Mouse (Mus musculus) layer of hippocampus, adult 8-10 months (tissue): Measurements from ENCODE around the gene Gm10354. TPM values are rescaled to one million over a fixed set of nuclear protein-coding genes. Genes with fewer than 3 reads are reported as not detected.
"Not testable (repeated sequence)": the region's sequence is repeated elsewhere in the genome, so short reads cannot be mapped to it uniquely, and the experiment has no call there.

Experiments used
- DNase-seq, 2 experiments: peaks; one replicate each; pipeline ENCODE4 v3.0.0; 2022; ENCODE audit warnings: low spot score in 2 of 2
- total RNA-seq, 4 experiments: library from RNA; stranded (reverse); gene quantifications; 2 replicates each; pipeline ENCODE4 v1.2.4; 2022

Gene Gm10354
- total RNA-seq = not detected

DNA sequence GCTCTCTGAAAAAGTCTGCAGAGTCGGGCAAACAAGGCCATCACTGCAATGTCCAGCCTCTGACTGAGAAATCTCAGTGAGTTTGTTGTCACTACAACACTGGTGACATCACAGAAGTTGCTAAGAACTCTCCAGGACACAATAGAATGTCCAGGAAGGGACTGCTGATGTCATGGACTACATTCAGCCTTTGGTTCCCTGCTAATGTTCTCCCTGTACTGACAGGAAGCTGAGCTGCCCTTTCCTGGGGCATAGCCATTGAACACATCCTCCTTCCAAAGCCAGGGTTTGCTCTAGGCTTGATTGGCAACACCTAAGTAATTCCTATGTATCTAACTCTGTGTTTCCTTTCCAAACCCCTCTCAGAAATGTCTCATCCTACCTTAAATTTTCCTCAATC is at the start of gene Gm10354:
Gene Gm10354, minus strand, starts transcription at position 101 of the 400 bp plus-strand sequence.
- not testable (repeated sequence) for DNase-seq

DNA sequence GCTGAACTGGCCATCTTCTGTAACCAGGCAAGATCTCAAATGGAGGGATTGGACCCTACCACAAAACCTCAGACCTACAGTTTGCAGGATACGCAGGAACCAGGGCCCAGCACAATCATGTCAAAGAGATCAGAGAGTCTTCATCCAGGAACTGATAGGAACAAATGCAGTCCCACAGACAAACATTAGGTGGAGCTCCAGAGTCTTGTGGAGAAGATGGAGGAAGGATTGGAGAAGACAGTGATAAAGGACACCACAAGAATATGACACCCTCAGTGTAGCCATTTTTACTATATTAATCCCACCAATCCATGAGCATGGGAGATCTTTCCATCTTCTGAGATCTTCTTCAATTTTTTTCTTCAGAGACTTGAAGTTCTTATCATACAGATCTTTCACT is 45.6 kb upstream of the Gm10354 start:
- DNase-seq = not testable (repeated sequence)

DNA sequence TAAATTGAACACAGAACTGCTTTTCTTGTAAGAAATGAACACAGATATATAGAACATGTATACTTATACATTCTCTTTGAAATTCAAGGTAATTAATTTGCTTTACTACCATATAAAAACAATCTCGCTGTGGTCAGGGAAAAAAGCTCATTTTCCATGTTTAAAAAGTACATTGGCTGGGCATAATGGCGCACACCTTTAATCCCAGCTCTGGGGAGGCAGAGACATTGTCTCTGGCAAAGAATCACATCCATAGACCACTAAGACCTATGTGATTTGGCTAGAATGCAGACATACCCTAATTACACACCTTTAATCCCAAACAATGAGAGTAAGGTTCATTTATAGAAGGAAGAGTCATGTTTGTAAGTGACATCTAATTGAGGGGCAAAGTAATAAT is 41.3 kb upstream of the Gm10354 start:
- DNase-seq = not testable (repeated sequence)

DNA sequence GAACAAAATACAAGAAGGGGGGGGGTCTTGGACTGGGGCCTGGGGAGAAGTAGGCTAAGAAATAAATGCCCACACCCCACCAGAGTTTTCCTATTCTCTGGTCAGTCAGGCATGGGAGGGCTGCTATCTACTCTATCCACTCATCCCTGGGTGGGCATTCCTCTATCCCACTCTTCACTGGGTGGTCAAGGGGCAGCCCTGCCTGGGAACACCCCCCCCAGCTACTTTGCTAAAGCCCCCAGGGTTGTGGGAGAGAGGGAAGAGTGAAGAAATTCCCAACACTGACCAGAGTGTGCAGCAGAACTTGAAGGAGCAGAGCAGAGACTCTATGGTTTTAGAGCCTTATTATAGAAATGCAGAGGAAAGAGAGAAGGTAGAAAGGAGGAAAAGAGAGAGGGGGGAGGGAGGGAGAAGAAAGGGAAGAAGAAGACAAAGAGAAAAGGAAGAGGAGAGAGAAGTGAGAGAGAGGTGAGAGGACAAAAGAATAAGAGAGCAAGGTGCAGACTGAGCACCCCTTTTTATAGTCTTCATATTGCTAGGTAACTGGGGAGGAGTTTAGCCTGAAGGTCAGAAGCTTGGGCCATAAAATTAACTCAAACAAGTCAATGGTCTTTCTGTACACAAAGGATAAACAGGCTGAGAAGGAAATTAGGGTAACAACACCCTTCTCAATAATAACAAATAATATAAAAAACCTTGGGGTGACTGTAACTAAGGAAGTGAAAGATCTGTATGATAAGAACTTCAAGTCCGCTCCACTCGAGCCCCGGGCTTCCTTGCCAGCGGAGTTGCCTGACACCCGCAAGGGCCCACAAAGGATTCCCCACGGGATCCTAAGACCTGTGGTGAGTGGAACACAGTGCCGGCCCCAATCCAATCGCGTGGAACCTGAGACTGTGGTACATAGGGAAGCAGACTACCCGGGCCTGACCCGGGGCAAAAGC is 32.2 kb upstream of the Gm10354 start:
- not testable (repeated sequence) for DNase-seq

GRCm38 (mm10) chr5:15006907-15007306 is 28.2 kb upstream of the Gm10354 start:
- not testable (repeated sequence) for DNase-seq

DNA sequence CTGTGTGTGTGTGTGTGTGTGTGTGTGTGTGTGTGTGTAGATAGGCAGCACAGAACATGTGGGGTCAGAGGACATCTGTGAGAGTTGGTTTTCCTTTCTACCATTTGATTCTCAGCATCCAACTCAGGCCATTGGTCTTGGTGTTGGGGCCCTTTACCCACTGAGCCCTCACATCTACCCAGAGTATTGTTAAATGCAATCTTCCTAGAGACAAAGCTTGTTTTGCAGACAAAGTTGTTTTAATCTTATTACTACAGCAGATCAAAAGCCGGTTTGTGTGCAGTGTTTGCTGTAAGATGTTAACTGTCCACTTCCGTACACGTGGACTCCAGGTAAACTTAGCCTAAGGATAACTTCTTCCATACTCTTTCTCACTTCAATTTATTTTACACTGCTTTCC is 27.6 kb upstream of the Gm10354 start:
- DNase-seq = not testable (repeated sequence)

- not testable (repeated sequence) for DNase-seq
Measured at GRCm38 (mm10) chr5:15005584-15005983, 26.8 kb upstream of the Gm10354 start.

- not testable (repeated sequence) for DNase-seq
Measured at GRCm38 (mm10) chr5:15004569-15005562, 26.1 kb upstream of the Gm10354 start.

GRCm38 (mm10) chr5:14998077-14998476 is 19.3 kb upstream of the Gm10354 start:
- DNase-seq = not testable (repeated sequence)

- DNase-seq = not testable (repeated sequence)
Measured at GRCm38 (mm10) chr5:14997556-14997955, 18.8 kb upstream of the Gm10354 start.

DNA sequence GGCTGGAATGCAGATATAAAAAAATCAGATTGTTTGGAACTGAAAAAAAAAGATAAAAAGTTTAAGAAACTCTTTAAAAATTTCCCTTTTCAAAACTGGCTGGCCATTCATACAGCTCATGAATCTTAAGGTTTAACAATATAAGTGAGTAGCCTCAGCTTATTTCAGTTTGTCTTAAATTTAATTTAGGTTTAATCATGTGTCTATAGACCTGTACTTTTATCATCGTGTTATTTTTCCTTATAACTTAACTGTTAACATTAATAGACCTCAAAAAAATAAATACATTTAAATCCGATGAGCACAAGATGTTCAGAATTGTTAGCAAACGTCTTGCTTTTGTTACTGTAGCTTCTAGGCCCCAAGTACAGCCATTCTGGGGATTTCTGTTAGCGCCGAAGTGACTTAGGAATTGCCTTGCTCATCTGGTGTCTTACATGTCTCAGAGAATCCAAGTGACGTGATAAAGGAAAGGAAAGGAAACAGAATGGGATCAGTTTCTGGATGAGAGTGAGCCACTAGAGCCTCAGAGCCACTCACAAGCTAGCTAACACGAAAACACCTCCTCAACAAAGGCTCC is 18.0 kb upstream of the Gm10354 start:
- not testable (repeated sequence) for DNase-seq

DNA sequence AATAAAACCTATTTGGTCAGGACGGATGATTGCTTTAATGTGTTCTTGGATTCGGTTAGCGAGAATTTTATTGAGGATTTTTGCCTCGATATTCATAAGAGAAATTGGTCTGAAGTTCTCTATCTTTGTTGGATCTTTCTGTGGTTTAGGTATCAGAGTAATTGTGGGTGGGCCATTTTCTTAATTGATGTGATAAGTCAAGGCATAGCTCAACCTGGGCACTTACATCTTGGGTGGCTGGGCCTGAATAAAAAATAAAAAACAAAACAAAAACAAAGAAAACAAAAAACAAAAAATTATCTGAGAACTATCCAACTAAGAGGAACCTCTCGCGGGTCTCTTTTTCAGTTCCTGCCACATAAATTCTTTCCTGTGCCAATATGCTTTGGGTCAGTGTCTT is 15.4 kb upstream of the Gm10354 start:
- DNase-seq = not testable (repeated sequence)

GRCm38 (mm10) chr5:14990375-14991158 is 11.8 kb upstream of the Gm10354 start:
- not testable (repeated sequence) for DNase-seq

- not testable (repeated sequence) for DNase-seq
Measured at GRCm38 (mm10) chr5:14986649-14987387, 8.1 kb upstream of the Gm10354 start.

- DNase-seq = not testable (repeated sequence)
Measured at GRCm38 (mm10) chr5:14977368-14977767, 1.4 kb downstream of the Gm10354 start.

DNA sequence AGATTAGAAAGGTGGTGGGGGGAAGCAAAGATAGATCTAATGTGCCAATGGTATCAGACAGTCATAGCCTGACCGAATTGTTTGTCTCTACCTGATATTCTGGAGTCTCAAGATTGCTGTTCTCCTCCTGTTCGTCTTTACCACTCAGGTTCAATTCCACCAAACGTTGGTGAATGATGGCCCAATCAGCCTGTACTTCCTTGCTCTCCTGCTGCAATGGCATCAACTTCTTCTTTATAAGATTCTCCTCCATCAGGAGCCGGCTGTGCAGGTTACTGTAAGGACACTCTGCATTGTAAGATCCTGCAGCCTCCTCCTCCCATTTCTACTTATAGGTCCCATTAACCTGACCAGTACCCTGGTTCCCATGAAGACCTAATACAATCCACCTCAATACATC is 3.4 kb downstream of the Gm10354 start:
- not testable (repeated sequence) for DNase-seq

DNA sequence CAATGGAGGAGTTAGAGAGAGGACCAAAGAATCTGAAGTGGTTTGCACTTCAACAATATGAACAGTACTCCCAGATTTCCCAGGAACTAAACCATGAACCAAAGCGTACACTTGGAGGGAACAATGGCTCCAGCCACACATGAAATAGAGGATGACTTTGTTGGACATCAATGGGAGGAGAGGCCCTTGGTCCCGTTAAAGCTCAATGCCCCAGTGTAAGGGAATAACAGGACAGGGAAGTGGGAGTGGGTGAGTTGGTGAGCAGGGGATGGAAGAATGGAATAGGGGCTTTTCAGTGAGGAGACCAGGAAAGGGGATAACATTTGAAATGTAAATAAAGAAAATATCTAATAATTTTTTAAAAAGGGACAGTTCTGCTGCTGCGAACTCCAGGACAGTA is 5.9 kb downstream of the Gm10354 start:
- DNase-seq = not testable (repeated sequence)

DNA sequence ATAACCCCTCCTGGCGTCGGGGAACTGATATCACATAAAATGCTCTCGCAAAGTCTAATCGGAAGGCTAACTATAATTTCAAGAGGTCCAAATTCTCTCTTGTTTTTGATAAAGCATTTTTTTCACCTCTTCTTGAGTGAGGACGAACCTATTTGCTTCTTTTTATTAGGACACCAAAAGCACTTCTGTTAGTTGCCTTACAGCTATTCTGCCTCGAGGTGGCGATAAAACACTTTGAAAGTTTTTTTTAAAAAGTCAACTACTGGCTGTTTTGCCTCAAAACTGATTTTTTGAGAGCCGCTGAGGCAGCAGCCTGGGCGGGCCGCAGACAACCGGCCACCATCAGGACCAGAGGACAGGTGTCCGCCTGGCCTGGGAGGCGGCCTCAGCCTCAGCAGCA is 14.9 kb downstream of the Gm10354 start:
- DNase-seq = not testable (repeated sequence)

DNA sequence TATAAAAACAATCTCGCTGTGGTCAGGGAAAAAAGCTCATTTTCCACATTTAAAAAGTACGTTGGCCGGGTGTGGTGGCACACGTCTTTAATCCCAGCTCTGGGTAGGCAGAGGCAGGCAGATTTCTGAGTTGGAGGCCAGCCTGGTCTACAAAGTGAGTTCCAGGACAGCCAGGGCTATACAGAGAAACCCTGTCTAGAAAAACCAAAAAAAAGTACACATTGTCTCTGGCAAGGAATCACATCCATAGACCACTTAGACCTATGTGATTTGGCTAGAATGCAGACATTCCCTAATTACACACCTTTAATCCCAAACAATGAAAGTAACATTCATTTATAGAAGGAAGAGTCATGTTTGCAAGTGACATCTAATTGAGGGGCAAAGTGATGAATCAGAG is 17.2 kb downstream of the Gm10354 start:
- not testable (repeated sequence) for DNase-seq
